26 mouse cellular contexts compared by ENCODE assay signal in the genomic region with DNA sequence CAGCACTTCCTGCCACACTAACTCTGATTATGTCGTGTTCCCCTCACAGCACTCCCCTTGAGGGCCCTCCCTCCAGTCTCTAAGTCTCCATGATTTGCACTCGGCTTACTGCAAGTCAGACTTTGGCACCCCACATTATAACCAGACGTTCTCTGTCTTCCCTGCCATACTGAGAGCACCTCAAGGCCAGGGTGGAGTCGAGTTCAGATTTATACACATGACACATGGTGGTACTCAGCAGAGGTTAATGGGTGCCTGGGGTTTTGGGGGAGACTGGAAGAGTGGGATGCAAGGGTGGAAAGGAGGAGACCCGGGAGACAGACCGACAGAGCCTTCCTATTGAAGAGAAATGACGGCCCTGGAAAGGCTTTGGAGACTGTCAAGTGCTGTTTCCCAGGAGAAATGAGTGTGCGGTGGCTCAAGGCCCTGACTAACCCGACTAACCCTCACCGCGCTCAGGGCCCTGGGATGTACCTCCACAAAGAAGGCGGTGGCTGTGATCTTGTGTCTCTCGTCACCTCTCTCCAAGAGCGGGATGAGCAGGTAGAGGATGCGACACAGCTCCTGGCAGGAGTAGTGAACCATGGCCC. TPM values are rescaled to one million over a fixed set of nuclear protein-coding genes. Genes with fewer than 3 reads are reported as not detected.
"Had no signal": no experiment of that assay in that cellular context is flagged by ENCODE, and none has a peak within 500 bp of the region (broad histone marks: within the 10 kb centered on the region; RNA-seq: fewer than 3 reads in every experiment).

No protein-coding gene starts in this region.

- DNase-seq: heart, postnatal 10 days; heart, postnatal 14 days; heart, postnatal 36 days; heart, postnatal 4 days; kidney, adult 11 months; kidney, adult 18-20 months; kidney, adult 2 months; kidney, adult 8-10 months; kidney, adult 9 months; kidney, postnatal 10 days; kidney, postnatal 14 days; kidney, postnatal 25 days; kidney, postnatal 36 days; kidney, postnatal 4 days; layer of hippocampus, adult 9-11 months; layer of hippocampus, postnatal 36 days had no signal

RNA-seq across cellular contexts. Expression of a gene that starts 36.8 kb away (rescaled TPM):
- total RNA-seq: hematopoietic stem cell, adult 5-6 weeks had no signal

RNA-seq across cellular contexts. Expression of a gene that starts 39.8 kb away (rescaled TPM):
- total RNA-seq: hematopoietic stem cell, adult 5-6 weeks; hindbrain, postnatal 0 days; layer of hippocampus, adult 18-20 months; layer of hippocampus, adult 2 months; layer of hippocampus, adult 8-10 months; layer of hippocampus, postnatal 10 days; layer of hippocampus, postnatal 14 days; layer of hippocampus, postnatal 25 days; layer of hippocampus, postnatal 36 days; left cerebral cortex, adult 18-20 months; left cerebral cortex, adult 2 months had no signal
